Mouse (Mus musculus) C2C12 (cell line): ENCODE results near the gene Gm20481. TPM values are rescaled to one million over a fixed set of nuclear protein-coding genes. Genes with fewer than 3 reads are reported as not detected.

Experiments
- H3K27me3 ChIP-seq: one replicate; pipeline ENCODE4 v1.6.1; 2011; ENCODE audit not compliant: control insufficient read depth, insufficient read depth, insufficient read length
- H3K36me3 ChIP-seq: one replicate; pipeline ENCODE4 v1.6.1; 2011; ENCODE audit not compliant: control insufficient read depth, insufficient read depth
- H3K4me3 ChIP-seq: one replicate; pipeline ENCODE4 v1.5.1; 2011; ENCODE audit warnings: mild to moderate bottlenecking, control low read depth; ENCODE audit not compliant: poor library complexity, insufficient read depth, severe bottlenecking
- H3K79me2 ChIP-seq: one replicate; pipeline ENCODE4 v1.6.1; 2011; ENCODE audit not compliant: control insufficient read depth, insufficient read depth
- H3K79me3 ChIP-seq: one replicate; pipeline ENCODE4 v1.6.1; 2011; ENCODE audit warnings: low read depth, control low read depth
- H3ac ChIP-seq: one replicate; pipeline ENCODE3; 2011; ENCODE audit warnings: low read depth; ENCODE audit not compliant: control insufficient read depth, insufficient read length
- CEBPB ChIP-seq: IDR thresholded peaks from one replicate; pipeline ENCODE4 v1.6.1; 2011; ENCODE audit warnings: low read depth, mild to moderate bottlenecking, control low read depth, moderate library complexity
- CTCF ChIP-seq: IDR thresholded peaks from one replicate; pipeline ENCODE4 v1.5.1; 2011; ENCODE audit not compliant: control insufficient read depth, insufficient read depth, insufficient read length
- FOSL1 ChIP-seq: IDR thresholded peaks from one replicate; pipeline ENCODE4 v1.8.0; 2011; ENCODE audit warnings: mild to moderate bottlenecking, low read length; ENCODE audit not compliant: poor library complexity, insufficient read depth, severe bottlenecking
- MAX ChIP-seq: IDR thresholded peaks from one replicate; pipeline ENCODE4 v1.6.1; 2011; ENCODE audit warnings: mild to moderate bottlenecking, control low read depth
- MYOD1 ChIP-seq: IDR thresholded peaks from one replicate; pipeline ENCODE4 v1.6.1; 2011; ENCODE audit warnings: low read depth; ENCODE audit not compliant: control insufficient read depth, insufficient read length
- MYOG ChIP-seq: IDR thresholded peaks from one replicate; pipeline ENCODE4 v1.6.1; 2011; ENCODE audit not compliant: control insufficient read depth, insufficient read length; ENCODE audit errors: extremely low read depth
- USF1 ChIP-seq: IDR thresholded peaks from one replicate; pipeline ENCODE4 v1.6.1; 2011; ENCODE audit warnings: low read depth, mild to moderate bottlenecking, control low read depth, moderate library complexity
- polyA plus RNA-seq: library from polyadenylated mRNA; unstranded; fragments of >200 nt; fragmentation: generic; extraction: Trizol; gene quantifications from one replicate; pipeline ENCODE4 v1.2.1, GENCODE M21; 2012; ENCODE audit warnings: missing spikeins

The Gm20481 gene
- polyA plus RNA-seq, 1 experiment, result not detected

GRCm38 (mm10) chr17:35012430-35012829 lies 42.7 kb downstream of the Gm20481 start:
- TF ChIP-seq MAX (no peak), CEBPB (no peak), MYOD1 (no peak), CTCF (no peak), MYOG (no peak), FOSL1 (no peak), USF1 (no peak)
- peaks cover 26% of the 10 kb centered on the region for H3K79me2 ChIP-seq
- H3ac ChIP-seq, result no peak overlapping the region
- no peak overlapping the region for H3K4me3 ChIP-seq
- H3K36me3 ChIP-seq, result peaks cover 83% of the 10 kb centered on the region
- peaks cover 9% of the 10 kb centered on the region for H3K79me3 ChIP-seq
- no peaks in the 10 kb centered on the region for H3K27me3 ChIP-seq

- Histone ChIP-seq H3ac (no peak overlapping the region), H3K79me2 (peaks cover 18% of the 10 kb centered on the region), H3K4me3 (no peak overlapping the region), H3K27me3 (no peaks in the 10 kb centered on the region), H3K36me3 (peaks cover 75% of the 10 kb centered on the region), H3K79me3 (peaks cover 2% of the 10 kb centered on the region)
- TF ChIP-seq MYOG, result no peak
- no peak for TF ChIP-seq USF1
- TF ChIP-seq CTCF, result no peak
- TF ChIP-seq MAX, result no peak
- no peak for TF ChIP-seq FOSL1
- TF ChIP-seq MYOD1, result no peak
- no peak for TF ChIP-seq CEBPB
These were observed 43.5 kb downstream of the Gm20481 start for GRCm38 (mm10) chr17:35013221-35013620.

GRCm38 (mm10) chr17:35015296-35015695 lies 45.6 kb downstream of the Gm20481 start:
- no peak overlapping the region for H3K4me3 ChIP-seq
- no peaks in the 10 kb centered on the region for H3K79me2 ChIP-seq
- peak overlapping the region; percentile 11 for H3ac ChIP-seq
- no peak for TF ChIP-seq MYOG
- H3K27me3 ChIP-seq, result no peaks in the 10 kb centered on the region
- no peaks in the 10 kb centered on the region for H3K79me3 ChIP-seq
- peaks cover 54% of the 10 kb centered on the region for H3K36me3 ChIP-seq

- Histone ChIP-seq H3ac (peak within 1 kb of the TSS; percentile 11), H3K4me3 (no peak within 1 kb of the TSS), H3K36me3 (peaks cover 43% of the 10 kb centered on the region), H3K27me3 (no peaks in the 10 kb centered on the region), H3K79me2 (no peaks in the 10 kb centered on the region), H3K79me3 (no peaks in the 10 kb centered on the region)
- TF ChIP-seq USF1, result no peak
- TF ChIP-seq MYOD1, result no peak
- TF ChIP-seq FOSL1, result no peak
- TF ChIP-seq CEBPB, result no peak
- TF ChIP-seq CTCF, result no peak
- no peak for TF ChIP-seq MAX
- no peak for TF ChIP-seq MYOG
These were observed 46.7 kb downstream of the Gm20481 start, which contains the start of gene Vwa7 for GRCm38 (mm10) chr17:35016376-35016775. Gene Vwa7 (plus strand): TSS chr17:35016579.

- Histone ChIP-seq H3K27me3 (no peaks in the 10 kb centered on the region), H3ac (no peak overlapping the region), H3K79me3 (no peaks in the 10 kb centered on the region), H3K79me2 (no peaks in the 10 kb centered on the region), H3K4me3 (no peak overlapping the region), H3K36me3 (peaks cover 37% of the 10 kb centered on the region)
- no peak for TF ChIP-seq CEBPB
- no peak for TF ChIP-seq MAX
- no peak for TF ChIP-seq CTCF
- no peak for TF ChIP-seq FOSL1
- no peak for TF ChIP-seq USF1
- no peak for TF ChIP-seq MYOG
- no peak for TF ChIP-seq MYOD1
These were observed 47.3 kb downstream of the Gm20481 start for GRCm38 (mm10) chr17:35016791-35017705.

GRCm38 (mm10) chr17:35017706-35018030 lies 48.0 kb downstream of the Gm20481 start:
- H3K36me3 ChIP-seq, result peaks cover 32% of the 10 kb centered on the region
- H3ac ChIP-seq, result no peak overlapping the region
- no peaks in the 10 kb centered on the region for H3K27me3 ChIP-seq
- H3K79me3 ChIP-seq, result no peaks in the 10 kb centered on the region
- TF ChIP-seq CEBPB (no peak), FOSL1 (no peak), MAX (no peak), MYOD1 (no peak), CTCF (no peak), MYOG (no peak), USF1 (no peak)
- no peak overlapping the region for H3K4me3 ChIP-seq
- no peaks in the 10 kb centered on the region for H3K79me2 ChIP-seq
